Mouse (Mus musculus): ENCODE results near the gene Parp11.

The Parp11 gene

GRCm38 (mm10) chr6:127446436-127446890 lies at the start of gene Parp11:
TSS of gene Parp11 (plus strand) at chr6:127446840.
- in situ Hi-C loops (cut with MboI; ENCODE audit: low sequenced_read_pairs): no loop called here

GRCm38 (mm10) chr6:127398073-127398472 lies 48.6 kb upstream of the Parp11 start:
- in situ Hi-C loops (cut with MboI; ENCODE audit: low sequenced_read_pairs): no loop called here

GRCm38 (mm10) chr6:127401419-127401818 lies 45.2 kb upstream of the Parp11 start:
- in situ Hi-C loops (cut with MboI; ENCODE audit: low sequenced_read_pairs): no loop called here

GRCm38 (mm10) chr6:127404070-127404810 lies 42.4 kb upstream of the Parp11 start:
- in situ Hi-C loops (cut with MboI; ENCODE audit: low sequenced_read_pairs): no loop called here

GRCm38 (mm10) chr6:127405682-127406081 lies 41.0 kb upstream of the Parp11 start:
- in situ Hi-C loops (cut with MboI; ENCODE audit: low sequenced_read_pairs): no loop called here

GRCm38 (mm10) chr6:127407742-127408141 lies 38.9 kb upstream of the Parp11 start:
- in situ Hi-C loops (cut with MboI; ENCODE audit: low sequenced_read_pairs): no loop called here

- in situ Hi-C loops (cut with MboI; ENCODE audit: low sequenced_read_pairs): no loop called here
Measured at GRCm38 (mm10) chr6:127417525-127418184, 29.0 kb upstream of the Parp11 start.

GRCm38 (mm10) chr6:127418322-127418721 lies 28.3 kb upstream of the Parp11 start:
- in situ Hi-C loops (cut with MboI; ENCODE audit: low sequenced_read_pairs): no loop called here

GRCm38 (mm10) chr6:127420115-127420514 lies 26.5 kb upstream of the Parp11 start:
- in situ Hi-C loops (cut with MboI; ENCODE audit: low sequenced_read_pairs): no loop called here

- in situ Hi-C loops (cut with MboI; ENCODE audit: low sequenced_read_pairs): no loop called here
Measured at GRCm38 (mm10) chr6:127425095-127425494, 21.5 kb upstream of the Parp11 start.

- in situ Hi-C loops (cut with MboI; ENCODE audit: low sequenced_read_pairs): no loop called here
Measured at GRCm38 (mm10) chr6:127430716-127431115, 15.9 kb upstream of the Parp11 start.

GRCm38 (mm10) chr6:127431196-127431766 lies 15.4 kb upstream of the Parp11 start:
- in situ Hi-C loops (cut with MboI; ENCODE audit: low sequenced_read_pairs): no loop called here

GRCm38 (mm10) chr6:127433886-127434647 lies 12.6 kb upstream of the Parp11 start:
- in situ Hi-C loops (cut with MboI; ENCODE audit: low sequenced_read_pairs): no loop called here

GRCm38 (mm10) chr6:127434648-127434984 lies 12.0 kb upstream of the Parp11 start:
- in situ Hi-C loops (cut with MboI; ENCODE audit: low sequenced_read_pairs): no loop called here

- in situ Hi-C loops (cut with MboI; ENCODE audit: low sequenced_read_pairs): no loop called here
Measured at GRCm38 (mm10) chr6:127439063-127439462, 7.6 kb upstream of the Parp11 start.

- in situ Hi-C loops (cut with MboI; ENCODE audit: low sequenced_read_pairs): no loop called here
Measured at GRCm38 (mm10) chr6:127439540-127440195, 7.0 kb upstream of the Parp11 start.

- in situ Hi-C loops (cut with MboI; ENCODE audit: low sequenced_read_pairs): no loop called here
Measured at GRCm38 (mm10) chr6:127440416-127441104, 6.1 kb upstream of the Parp11 start.

- in situ Hi-C loops (cut with MboI; ENCODE audit: low sequenced_read_pairs): no loop called here
Measured at GRCm38 (mm10) chr6:127442584-127442983, 4.1 kb upstream of the Parp11 start.

GRCm38 (mm10) chr6:127443910-127444309 lies 2.7 kb upstream of the Parp11 start:
- in situ Hi-C loops (cut with MboI; ENCODE audit: low sequenced_read_pairs): no loop called here

- in situ Hi-C loops (cut with MboI; ENCODE audit: low sequenced_read_pairs): no loop called here
Measured at GRCm38 (mm10) chr6:127444466-127444865, 2.2 kb upstream of the Parp11 start.

All from CH12F3 (cell line).